In the genomic region with DNA sequence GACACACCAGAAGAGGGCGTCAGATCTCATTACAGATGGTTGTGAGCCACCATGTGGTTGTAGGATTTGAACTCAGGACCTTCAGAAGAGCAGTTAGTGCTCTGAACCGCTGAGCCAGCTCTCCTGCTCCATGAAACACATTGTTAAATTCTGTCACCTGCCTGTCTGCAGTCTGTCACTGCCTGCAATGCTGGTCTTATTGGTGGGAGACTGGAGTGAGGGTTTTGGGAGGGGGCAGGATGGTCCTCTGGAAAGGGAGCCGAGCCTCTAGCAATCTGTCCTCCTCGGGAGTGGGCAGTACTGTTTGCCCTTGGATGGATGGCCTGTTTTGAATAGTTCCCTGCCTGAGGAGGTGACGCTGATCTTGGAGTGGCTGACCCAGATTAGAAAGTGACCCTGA, we compare ENCODE assay signal across 26 mouse cellular contexts. TPM values are rescaled to one million over a fixed set of nuclear protein-coding genes. Genes with fewer than 3 reads are reported as not detected.
DNase-seq lines count a peak whose midpoint lies in the region; ATAC-seq and TF ChIP-seq lines count a peak whose summit lies in the region.
"Had no signal": no experiment of that assay in that cellular context is flagged by ENCODE, and none has a peak within 500 bp of the region (broad histone marks: within the 10 kb centered on the region; RNA-seq: fewer than 3 reads in every experiment).

No protein-coding gene starts in this region.

- no peak overlapping the region for H3K9ac ChIP-seq in heart, embryonic 12.5 days
- peak overlapping the region; percentile 3; the same call in 1 of the 2 replicates for H3K9ac ChIP-seq in heart, embryonic 16.5 days (ENCODE audit: low read length)
- H3K9ac ChIP-seq: embryonic facial prominence, embryonic 15.5 days; hindbrain, embryonic 14.5 days; intestine, embryonic 15.5 days; limb, embryonic 12.5 days; liver, postnatal 0 days had no signal

- H3K4me1 ChIP-seq in heart, embryonic 12.5 days (replicated peaks) = peaks cover 47% of the 10 kb centered on the region
- H3K4me1 ChIP-seq in heart, embryonic 16.5 days (ENCODE audit: control insufficient read depth, insufficient read depth, low read length) = peaks cover 43% of the 10 kb centered on the region
- H3K4me1 ChIP-seq: embryonic facial prominence, embryonic 15.5 days; intestine, embryonic 15.5 days; limb, embryonic 12.5 days had no signal

- no peaks in the 10 kb centered on the region for H3K27me3 ChIP-seq in heart, embryonic 12.5 days (replicated peaks)
- H3K27me3 ChIP-seq in heart, embryonic 16.5 days (ENCODE audit: control insufficient read depth, insufficient read depth, low read length) = no peaks in the 10 kb centered on the region
- H3K27me3 ChIP-seq: embryonic facial prominence, embryonic 15.5 days; intestine, embryonic 15.5 days; limb, embryonic 12.5 days had no signal

- H3K4me2 ChIP-seq in heart, embryonic 12.5 days = no peak overlapping the region
- no peak overlapping the region for H3K4me2 ChIP-seq in heart, embryonic 16.5 days (ENCODE audit: low read depth, low read length)
- H3K4me2 ChIP-seq: embryonic facial prominence, embryonic 15.5 days; hindbrain, embryonic 14.5 days; intestine, embryonic 15.5 days; limb, embryonic 12.5 days; liver, embryonic 11.5 days had no signal

- ATAC-seq in heart, embryonic 12.5 days (ENCODE audit: insufficient number of reproducible peaks, low FRiP score) = 0 out of 2 replicates have a peak, but pooled peaks have one; percentile 16
- ATAC-seq in heart, embryonic 16.5 days (replicated peaks; ENCODE audit: extremely low read depth, insufficient read depth, low FRiP score) = no peak
- ATAC-seq: activated CD4-positive, CD25-positive, alpha-beta regulatory T cell, adult 4 months; forebrain, embryonic 14.5 days; intestine, embryonic 15.5 days; liver, postnatal 0 days; lung, postnatal 0 days; midbrain, embryonic 16.5 days had no signal

- 46% methylated on average over 5 of the region's 5 CpGs for WGBS in heart, embryonic 12.5 days
- 42% methylated on average over 5 of the region's 5 CpGs for WGBS in heart, embryonic 16.5 days

- H3K4me3 ChIP-seq in heart, embryonic 12.5 days = no peak overlapping the region
- H3K4me3 ChIP-seq in left cerebral cortex, adult 2 months = no peak overlapping the region
- H3K4me3 ChIP-seq in heart, embryonic 16.5 days (ENCODE audit: low read length) = no peak overlapping the region
- H3K4me3 ChIP-seq: embryonic facial prominence, embryonic 15.5 days; intestine, embryonic 15.5 days; limb, embryonic 12.5 days; myocyte had no signal

- peak overlapping the region; percentile 93 for H3K27ac ChIP-seq in heart, embryonic 12.5 days (ENCODE audit: poor library complexity, severe bottlenecking)
- H3K27ac ChIP-seq in left cerebral cortex, adult 2 months = no peak overlapping the region
- peak overlapping the region; percentile 61 for H3K27ac ChIP-seq in heart, embryonic 16.5 days (ENCODE audit: low read length)
- H3K27ac ChIP-seq: embryonic facial prominence, embryonic 15.5 days; hindbrain, embryonic 14.5 days; intestine, embryonic 15.5 days; limb, embryonic 12.5 days; macrophage had no signal

- TF ChIP-seq CTCF in left cerebral cortex, adult 2 months (IDR thresholded peaks at IDR 0.05) = peak; percentile 5; the same call in 1 of the 2 replicates

- intact Hi-C loops in heart, postnatal 25 days (cut with DNase I) = loop anchor here (5.0 kb wide), 1 partner anchor 38 kb away; a partner anchor contains a TSS
- intact Hi-C loops in left cerebral cortex, adult 2 months (cut with DNase I) = no loop called here
- intact Hi-C loops in left cerebral cortex, postnatal 4 days (cut with DNase I) = no loop called here

- DNase-seq in adrenal gland, adult 2 months = peak; percentile 39
- DNase-seq in adrenal gland, postnatal 4 days (ENCODE audit: low spot score in 2 of 2) = no peak
- no peak for DNase-seq in heart, postnatal 25 days (ENCODE audit: low spot score)
- DNase-seq in left cerebral cortex, adult 2 months (ENCODE audit: extremely low spot score in 1 of 2, low spot score in 2 of 2) = no peak
- no peak for DNase-seq in left cerebral cortex, postnatal 4 days
- DNase-seq in cerebellum, adult 11-12 months = no peak
- DNase-seq: adrenal gland, postnatal 25 days; cerebellum, adult 9-11 months; gastrocnemius, postnatal 10 days; kidney, adult 8-10 months; kidney, postnatal 10 days; liver, postnatal 0 days; right cerebral cortex, postnatal 14 days had no signal

- no peaks in the 10 kb centered on the region for H3K9me3 ChIP-seq in heart, embryonic 12.5 days (replicated peaks)
- H3K9me3 ChIP-seq in heart, embryonic 16.5 days (replicated peaks; ENCODE audit: control insufficient read depth, low read length) = no peaks in the 10 kb centered on the region
- H3K9me3 ChIP-seq: embryonic facial prominence, embryonic 15.5 days; intestine, embryonic 15.5 days; limb, embryonic 12.5 days had no signal

- peaks cover 70% of the 10 kb centered on the region for H3K36me3 ChIP-seq in heart, embryonic 12.5 days
- peaks cover 21% of the 10 kb centered on the region for H3K36me3 ChIP-seq in heart, embryonic 16.5 days (ENCODE audit: control insufficient read depth, insufficient read depth)

RNA-seq across cellular contexts. Expression of a gene that starts 40.8 kb away (rescaled TPM):
- 1 to 10 TPM; 1.5 to 4.8 TPM for total RNA-seq in adrenal gland, adult 2 months (2021)
- 2.6 and 6.5 TPM in 2 replicates for polyA plus RNA-seq in adrenal gland, adult 2 months (2012; rRNA removed)
- 1 to 10 TPM; 2.4 TPM for total RNA-seq in adrenal gland, postnatal 4 days (2021)
- polyA plus RNA-seq in heart, embryonic 12.5 days (2016; fragmentation: Nextera tagmentation; extraction: Ambion mirVana) = 48.1 and 50.7 TPM in 2 replicates
- total RNA-seq in heart, postnatal 25 days (2021) = 10 to 100 TPM; 20.0 TPM
- 1 to 10 TPM; 9.0 to 9.7 TPM for total RNA-seq in left cerebral cortex, adult 2 months (2021)
- under 1 TPM; 0.70 to 0.92 TPM for total RNA-seq in left cerebral cortex, postnatal 4 days (2021)
- 27.6 and 30.1 TPM in 2 replicates for polyA plus RNA-seq in heart, embryonic 16.5 days (2015; fragmentation: Nextera tagmentation; extraction: Ambion mirVana)

RNA-seq across cellular contexts. Expression of a gene that starts 51.5 kb away (rescaled TPM):
- total RNA-seq in adrenal gland, adult 2 months (2021) = 1 to 10 TPM; 4.0 to 4.2 TPM
- polyA plus RNA-seq in adrenal gland, adult 2 months (2012; rRNA removed) = 35.8 and 42.0 TPM in 2 replicates
- total RNA-seq in adrenal gland, postnatal 4 days (2021) = 1 to 10 TPM; 5.5 to 6.3 TPM
- 11.4 and 13.6 TPM in 2 replicates for polyA plus RNA-seq in heart, embryonic 12.5 days (2016; fragmentation: Nextera tagmentation; extraction: Ambion mirVana)
- 10 to 100 TPM; 31.8 to 33.7 TPM for total RNA-seq in heart, postnatal 25 days (2021)
- 10 to 100 TPM; 26.8 to 29.3 TPM for total RNA-seq in left cerebral cortex, adult 2 months (2021)
- 10 to 100 TPM; 18.1 to 18.3 TPM for total RNA-seq in left cerebral cortex, postnatal 4 days (2021)
- polyA plus RNA-seq in heart, embryonic 16.5 days (2015; fragmentation: Nextera tagmentation; extraction: Ambion mirVana) = 19.7 and 21.4 TPM in 2 replicates
- polyA plus RNA-seq: activated CD4-positive, CD25-positive, alpha-beta regulatory T cell, adult 4 months had no signal
